Mouse (Mus musculus) bone marrow, adult 2 months (tissue): Measurements from ENCODE around the gene C1qtnf5.

Experiments
- CTCF ChIP-seq: fragments of 200-500 bp; IDR thresholded peaks from 2 replicates; pipeline ENCODE4 v1.5.1; 2011; ENCODE audit warnings: low read length, control low read depth; ENCODE audit not compliant: control insufficient read depth, insufficient read depth
- POLR2A ChIP-seq: fragments of 200-500 bp; IDR thresholded peaks from 2 replicates; pipeline ENCODE4 v1.6.1; 2011; ENCODE audit warnings: low read depth, mild to moderate bottlenecking, control low read depth, low read length, borderline replicate concordance; ENCODE audit not compliant: control insufficient read depth

- TF ChIP-seq CTCF (no peak), POLR2A (no peak)
Observed at GRCm38 (mm10) chr9:44075276-44075995, 31.6 kb upstream of the C1qtnf5 start.
